Mouse (Mus musculus) CH12.LX (cell line): Measurements from ENCODE around the gene Trove2.

Experiments used
- CTCF ChIP-seq, 2 experiments: IDR thresholded peaks in 1 of 2; conservative IDR thresholded peaks in 1 of 2; 2 replicates each; pipeline ENCODE4 v1.5.1; 2011 to 2012; ENCODE audit warnings: low read depth in 2 of 2, low read length in 2 of 2, improper control_type of control experiment in 1 of 2, inconsistent platforms in 1 of 2, mild to moderate bottlenecking in 1 of 2, moderate library complexity in 1 of 2
- E2F4 ChIP-seq: IDR thresholded peaks from 2 replicates; pipeline ENCODE4 v1.6.1; 2011; ENCODE audit warnings: low read depth, low read length, improper control_type of control experiment; ENCODE audit not compliant: insufficient replicate concordance
- EP300 ChIP-seq: IDR thresholded peaks from 2 replicates; pipeline ENCODE4 v1.6.1; 2011; ENCODE audit warnings: low read length, improper control_type of control experiment
- ETS1 ChIP-seq: conservative IDR thresholded peaks from 2 replicates; pipeline ENCODE4 v1.6.1; 2012; ENCODE audit warnings: low read depth, mild to moderate bottlenecking, inconsistent platforms, low read length, improper control_type of control experiment, moderate library complexity
- GABPA ChIP-seq: IDR thresholded peaks from 2 replicates; pipeline ENCODE4 v1.6.1; 2012; ENCODE audit warnings: low read depth, low read length, improper control_type of control experiment, inconsistent platforms; ENCODE audit not compliant: insufficient replicate concordance
- MAFK ChIP-seq: IDR thresholded peaks from 2 replicates; pipeline ENCODE4 v1.6.1; 2011; ENCODE audit warnings: low read length, improper control_type of control experiment; ENCODE audit not compliant: insufficient replicate concordance
- MXI1 ChIP-seq: IDR thresholded peaks from 2 replicates; pipeline ENCODE4 v1.6.1; 2011; ENCODE audit warnings: mild to moderate bottlenecking, low read depth, low read length, improper control_type of control experiment
- POLR2A ChIP-seq: IDR thresholded peaks from 2 replicates; pipeline ENCODE4 v1.6.1; 2011; ENCODE audit warnings: low read depth, mild to moderate bottlenecking, improper control_type of control experiment, low read length
- POLR2AphosphoS2 ChIP-seq: IDR thresholded peaks from 2 replicates; pipeline ENCODE4 v1.6.1; 2011; ENCODE audit warnings: low read depth, low read length, improper control_type of control experiment
- ZNF384 ChIP-seq: IDR thresholded peaks from 2 replicates; pipeline ENCODE4 v1.6.1; 2012; ENCODE audit warnings: low read depth, low read length, improper control_type of control experiment, inconsistent platforms

GRCm38 (mm10) chr1:143773909-143774308 is 3.0 kb downstream of the Trove2 start:
- TF ChIP-seq ZNF384 (no peak), GABPA (no peak), POLR2A (no peak), CTCF (conservative IDR thresholded peaks at IDR 0.05 in 1 of 2, IDR thresholded peaks at IDR 0.05 in 1 of 2; ENCODE audit: low read depth in 2 of 2, low read length in 2 of 2) (no peak), EP300 (no peak), POLR2AphosphoS2 (no peak), MAFK (no peak), ETS1 (no peak), MXI1 (no peak), E2F4 (no peak)
